Mouse (Mus musculus) liver (tissue): ENCODE data around the gene Ankrd13b.

Source experiments
- DNase-seq: peaks from one replicate; pipeline ENCODE4 v3.0.0-alpha.2; 2020; ENCODE audit warnings: mixed read lengths

Ankrd13b gene

GRCm38 (mm10) chr11:77461856-77462255, 27.6 kb downstream of the Ankrd13b start:
- no peak for DNase-seq

- no peak for DNase-seq
Measured at GRCm38 (mm10) chr11:77456866-77457265, 32.6 kb downstream of the Ankrd13b start.

GRCm38 (mm10) chr11:77455770-77456510, 33.5 kb downstream of the Ankrd13b start:
- no peak for DNase-seq

- DNase-seq: no peak
Measured at GRCm38 (mm10) chr11:77453388-77453787, 36.1 kb downstream of the Ankrd13b start.

- DNase-seq: no peak
Measured at GRCm38 (mm10) chr11:77451670-77452069, 37.8 kb downstream of the Ankrd13b start.

- DNase-seq: no peak
Measured at GRCm38 (mm10) chr11:77449224-77449623, 40.3 kb downstream of the Ankrd13b start.

GRCm38 (mm10) chr11:77446628-77447041, 42.8 kb downstream of the Ankrd13b start:
- peak; percentile 73 for DNase-seq

- DNase-seq: no peak
Measured at GRCm38 (mm10) chr11:77444939-77445338, 44.5 kb downstream of the Ankrd13b start.

GRCm38 (mm10) chr11:77442186-77443170, 47.0 kb downstream of the Ankrd13b start:
- no peak for DNase-seq

- DNase-seq: no peak
Measured at GRCm38 (mm10) chr11:77441020-77441419, 48.5 kb downstream of the Ankrd13b start.

- DNase-seq: no peak
Measured at GRCm38 (mm10) chr11:77440081-77440480, 49.4 kb downstream of the Ankrd13b start.

- DNase-seq: no peak
Measured at GRCm38 (mm10) chr11:77437026-77437425, 52.5 kb downstream of the Ankrd13b start.

GRCm38 (mm10) chr11:77428446-77428845, 61.0 kb downstream of the Ankrd13b start:
- no peak for DNase-seq

- DNase-seq: peak; percentile 81
Measured at GRCm38 (mm10) chr11:77423175-77423859, 66.2 kb downstream of the Ankrd13b start.
